Mouse (Mus musculus) left cerebral cortex, adult 18-20 months (tissue): ENCODE measurements around the gene Reln. TPM values are rescaled to one million over a fixed set of nuclear protein-coding genes. Genes with fewer than 3 reads are reported as not detected.

Experiments used
- DNase-seq, 2 experiments: peaks; one replicate each; pipeline ENCODE4 v3.0.0; 2021 to 2022; ENCODE audit warnings: low spot score in 2 of 2, mixed read lengths in 1 of 2
- long read RNA-seq, 2 experiments: library from polyadenylated mRNA; stranded (forward); transcript quantifications; one replicate each; pipeline ENCODE4 v2.0.0; 2021
- total RNA-seq, 2 experiments: library from RNA; stranded (reverse); gene quantifications; 2 replicates each; pipeline ENCODE4 v1.2.3; 2021

Gene Reln
- 10 to 100 TPM; 80.8 to 81.6 TPM for total RNA-seq
- long read RNA-seq, experiment 1, partial matches to known transcripts, result 11 of 23 reads
- long read RNA-seq, experiment 1, other reads (novel, unspliced or antisense), result 12 of 23 reads
- long read RNA-seq, experiment 2, partial matches to known transcripts, result 7 of 14 reads
- long read RNA-seq, experiment 2, other reads (novel, unspliced or antisense), result 7 of 14 reads

DNA sequence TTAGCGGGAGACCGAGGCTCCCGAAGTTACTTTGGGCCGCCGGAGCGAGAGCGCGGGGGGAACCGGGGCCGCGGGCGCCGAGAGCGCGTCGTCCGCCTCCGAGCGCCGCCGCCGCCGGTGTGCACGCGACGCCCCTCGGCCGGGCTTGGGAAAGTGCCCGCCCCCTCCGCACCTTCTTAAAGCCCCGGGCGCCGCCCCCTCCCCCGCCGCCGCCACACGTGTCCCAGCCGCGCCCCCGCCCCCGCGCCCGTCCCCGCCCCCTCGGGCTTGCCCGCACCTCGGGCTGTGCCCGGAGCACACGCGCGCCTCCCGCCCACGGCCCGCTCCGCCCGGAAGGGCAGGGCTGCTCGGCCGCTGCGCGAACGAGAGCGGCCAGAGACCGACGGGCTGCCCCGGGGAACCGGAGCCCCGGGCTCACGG, at the start of gene Reln:
Gene Reln, minus strand, starts transcription at position 147 of the 420 bp plus-strand sequence.
- no peak for DNase-seq

DNA sequence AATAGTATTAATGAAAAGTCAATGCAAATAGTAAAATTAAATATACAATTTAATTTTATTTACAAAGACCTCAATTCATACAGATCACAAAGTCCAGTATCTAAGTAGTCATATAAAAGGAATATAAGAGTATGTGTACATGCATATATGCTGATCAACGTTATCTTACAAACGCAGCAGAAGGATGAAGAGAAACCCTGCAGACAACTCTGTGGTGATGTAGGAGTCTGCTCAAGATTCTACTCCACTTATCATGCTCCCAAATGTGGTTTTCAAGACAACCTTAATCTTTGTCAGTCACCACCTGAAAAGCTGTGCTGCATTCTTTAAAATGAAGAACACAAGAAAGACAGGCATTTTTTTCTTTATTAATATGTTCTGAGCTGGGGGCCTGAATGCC, 44.0 kb upstream of the Reln start:
- DNase-seq, result no peak

DNA sequence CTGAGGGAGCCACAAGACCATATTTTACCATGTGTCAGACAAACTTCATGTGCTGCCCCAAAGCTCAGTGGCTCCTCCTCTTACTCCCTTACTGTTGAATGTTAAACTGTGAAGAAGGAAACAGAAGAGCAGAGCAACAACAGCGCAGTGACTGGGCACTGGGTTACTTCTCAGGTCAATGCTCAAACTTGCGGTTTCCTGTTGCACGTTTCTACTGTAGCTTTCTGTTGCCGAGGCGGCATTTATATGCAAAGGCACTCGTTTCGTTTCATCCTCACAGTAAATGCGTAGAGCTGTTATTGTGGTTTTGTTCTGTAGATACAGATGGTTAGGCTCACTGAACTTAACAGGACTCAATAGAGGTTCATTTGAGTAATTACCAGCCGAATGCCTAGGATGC, 16.0 kb upstream of the Reln start:
- DNase-seq, result no peak

DNA sequence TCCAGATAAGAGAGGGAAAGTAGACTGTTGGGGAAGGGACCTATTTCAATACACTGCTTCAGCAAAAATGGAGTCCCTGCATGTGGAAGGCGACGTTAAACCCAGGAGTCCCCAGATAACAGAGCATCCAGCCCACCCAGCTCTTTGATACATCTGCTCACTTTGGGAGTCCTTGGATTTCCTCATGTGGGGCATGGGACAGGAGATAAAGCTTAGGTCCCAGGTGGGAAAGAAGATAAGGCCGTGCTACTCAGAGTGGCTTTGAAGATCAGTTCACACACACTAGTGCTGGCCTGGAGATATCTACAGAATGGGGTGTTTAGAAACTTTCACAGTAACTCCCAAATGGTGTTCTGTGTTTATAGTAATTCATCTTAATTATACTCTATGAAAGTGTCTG, 3.9 kb upstream of the Reln start:
- no peak for DNase-seq

DNA sequence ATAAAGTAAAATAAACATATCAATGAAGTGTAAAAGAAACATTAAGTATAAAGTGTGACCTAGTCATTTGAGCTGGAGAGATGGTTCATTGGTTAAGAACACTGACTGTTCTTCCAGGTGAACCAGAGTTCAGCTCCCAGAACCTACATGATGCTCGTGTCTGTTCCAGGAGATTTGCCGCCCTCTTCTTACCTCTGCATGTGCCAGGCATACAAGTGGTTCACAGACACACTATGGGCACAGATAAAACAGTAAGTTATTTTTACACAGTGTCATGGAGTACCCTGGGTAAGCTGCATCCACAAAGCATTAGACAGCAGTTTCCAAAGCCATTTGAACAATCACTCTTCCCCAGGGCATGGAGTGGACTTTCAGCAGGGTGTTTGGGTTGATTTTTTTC, 3.2 kb upstream of the Reln start:
- DNase-seq, result no peak

DNA sequence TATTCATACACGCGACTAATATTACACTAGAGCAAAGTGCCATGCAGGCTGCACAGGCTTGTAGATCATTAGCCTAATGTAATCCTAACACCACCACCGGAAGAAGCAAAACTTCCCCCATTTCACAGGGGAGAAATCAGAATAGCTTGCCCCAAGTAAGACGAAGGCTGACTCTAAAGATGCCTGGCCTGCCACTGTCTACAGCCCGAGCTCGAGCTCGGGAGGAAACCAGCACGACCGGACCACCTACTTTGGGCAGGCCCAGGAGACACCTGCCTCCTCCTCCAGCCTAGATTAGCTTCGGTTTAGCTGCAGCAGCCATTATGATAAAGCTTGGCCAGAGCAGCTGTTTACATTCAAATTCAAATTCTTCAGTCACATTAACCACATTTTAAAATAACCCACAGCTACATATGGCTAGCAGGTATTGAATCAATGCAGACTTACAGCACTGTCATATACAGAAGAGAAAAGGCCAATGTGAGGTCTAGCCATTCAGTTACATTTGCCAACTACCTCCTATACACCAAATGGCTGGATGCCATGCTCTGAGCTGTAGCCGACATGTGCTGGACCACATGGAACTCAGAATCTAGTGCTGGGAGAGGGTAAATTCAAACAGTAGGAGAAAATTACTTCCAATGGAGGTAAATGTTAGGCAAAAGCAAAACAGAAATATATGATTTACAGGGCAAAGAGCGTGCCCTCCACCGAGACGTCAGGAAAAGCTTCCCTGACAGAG, 1.6 kb upstream of the Reln start:
- DNase-seq, result no peak

DNA sequence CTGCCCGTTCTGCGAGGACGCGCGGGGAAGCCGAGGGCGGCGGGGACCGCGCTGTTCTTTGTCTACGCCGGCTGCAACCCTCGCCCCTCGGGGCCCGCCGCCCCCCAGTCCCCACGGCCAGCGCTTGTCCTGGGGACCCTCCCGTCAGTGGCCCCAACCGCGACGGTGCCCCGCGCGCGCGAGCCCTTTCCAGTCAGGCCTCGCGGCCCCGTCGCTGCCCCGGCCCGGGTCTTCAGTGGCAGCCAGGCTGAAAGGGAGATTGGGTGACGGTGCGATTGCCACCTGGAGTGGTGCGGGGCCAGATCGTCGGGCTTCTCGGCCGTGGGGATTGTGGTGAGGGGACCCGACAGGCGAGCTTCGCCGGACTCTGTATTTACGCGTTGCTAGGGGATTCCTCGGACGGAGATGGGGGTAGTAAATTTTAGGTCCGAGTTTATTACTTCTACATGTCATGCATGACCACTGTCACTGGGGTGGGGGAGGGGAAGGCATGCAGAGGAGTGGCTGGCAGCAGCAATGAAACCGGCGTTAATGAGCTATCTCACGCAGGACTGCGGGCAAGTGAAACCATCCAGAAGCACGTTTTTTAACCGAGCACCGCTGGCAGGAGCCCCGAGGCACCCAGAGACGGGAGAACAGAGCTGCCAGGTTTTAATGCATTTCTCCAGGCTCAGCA, 612 bp upstream of the Reln start:
- peak in 1 of 2 experiments; percentile 10 for DNase-seq

DNA sequence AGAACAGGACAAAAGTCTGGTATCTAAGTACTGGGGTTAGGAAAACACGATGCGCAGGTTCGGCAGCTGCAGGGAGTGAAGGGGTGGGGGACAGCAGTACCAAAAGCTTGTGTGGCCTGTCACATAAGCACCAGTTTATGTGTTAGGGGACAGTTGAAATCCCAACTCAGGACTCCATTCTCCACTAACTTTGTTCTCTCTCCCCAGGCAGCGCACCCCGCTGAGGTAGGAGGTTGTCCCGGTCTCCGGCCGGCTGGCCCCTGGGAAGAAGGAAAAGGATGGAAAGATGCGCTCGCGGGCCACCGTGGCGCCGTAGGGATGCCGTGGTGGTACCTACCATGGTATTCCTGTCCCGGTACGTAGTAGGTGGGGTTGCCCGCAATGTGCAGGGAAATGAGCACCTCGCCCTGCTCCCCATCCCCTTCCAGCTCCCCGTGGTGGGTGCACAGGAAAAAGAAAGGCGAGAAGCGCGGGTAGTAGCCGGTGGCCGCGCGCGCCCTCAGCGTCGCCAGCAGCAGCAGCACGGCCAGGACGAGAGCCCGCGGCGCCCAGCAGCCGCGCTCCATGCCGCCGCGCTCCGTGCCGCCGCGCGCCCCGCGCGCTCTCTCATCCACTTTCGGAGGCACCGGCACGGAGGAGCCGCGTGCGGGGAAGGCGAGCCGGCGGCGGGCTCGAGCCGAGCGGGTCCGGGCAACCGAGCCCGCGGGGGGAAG, 503 bp downstream of the Reln start:
- DNase-seq, result peak; percentile 9 to 31

DNA sequence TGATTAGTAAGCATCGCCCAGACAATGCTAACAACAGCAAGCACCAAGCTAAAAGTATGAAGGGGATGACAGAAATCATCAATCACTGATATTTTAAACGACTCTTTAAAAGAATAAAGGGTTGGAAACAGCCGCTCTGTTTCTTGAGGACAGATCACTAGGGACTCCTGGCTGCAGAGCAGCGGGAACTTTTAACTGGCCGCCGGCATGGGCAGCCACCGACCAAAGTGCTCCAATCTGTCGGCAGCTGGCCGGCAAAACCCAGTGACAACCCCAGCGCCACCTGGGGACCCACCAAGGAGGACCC, 1.0 kb downstream of the Reln start:
- DNase-seq, result no peak

DNA sequence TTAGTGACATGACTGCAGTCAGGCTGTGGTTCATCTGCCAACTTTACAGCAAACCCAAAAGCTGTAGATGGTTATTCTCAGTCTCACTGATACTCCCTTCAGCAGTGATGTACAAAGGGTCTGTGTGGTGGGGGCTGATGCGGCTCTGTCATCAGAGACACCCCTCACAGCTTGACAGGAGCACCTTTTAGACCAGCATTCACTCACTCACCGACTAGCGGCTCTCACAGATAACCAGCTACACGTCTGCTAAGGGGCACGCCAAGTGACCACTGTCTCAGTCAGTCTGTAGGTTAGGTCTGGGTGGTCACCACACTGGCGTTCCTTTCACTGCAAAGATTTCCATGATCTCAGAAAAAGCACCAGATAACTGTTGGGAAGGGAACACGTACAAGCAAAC, 2.0 kb downstream of the Reln start:
- no peak for DNase-seq

DNA sequence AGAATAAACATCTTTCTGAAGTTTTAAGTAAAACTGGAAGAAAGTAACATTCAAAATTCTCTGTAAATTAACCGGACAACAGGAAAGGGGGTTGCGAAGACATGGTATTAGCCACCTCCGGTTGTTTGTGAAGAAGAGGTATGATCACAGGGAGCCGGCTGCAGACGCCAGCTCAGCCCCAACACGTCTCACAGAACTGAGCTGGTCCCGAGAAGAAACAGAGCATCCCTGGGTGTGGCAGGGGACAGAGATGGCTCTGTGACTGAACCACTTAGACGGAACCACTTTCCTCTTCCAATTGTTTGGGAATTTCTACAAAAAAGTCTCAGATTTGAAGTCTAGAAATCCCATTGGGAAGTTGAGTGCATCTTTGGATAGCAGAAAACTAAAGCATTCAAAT, 3.5 kb downstream of the Reln start:
- DNase-seq, result no peak

DNA sequence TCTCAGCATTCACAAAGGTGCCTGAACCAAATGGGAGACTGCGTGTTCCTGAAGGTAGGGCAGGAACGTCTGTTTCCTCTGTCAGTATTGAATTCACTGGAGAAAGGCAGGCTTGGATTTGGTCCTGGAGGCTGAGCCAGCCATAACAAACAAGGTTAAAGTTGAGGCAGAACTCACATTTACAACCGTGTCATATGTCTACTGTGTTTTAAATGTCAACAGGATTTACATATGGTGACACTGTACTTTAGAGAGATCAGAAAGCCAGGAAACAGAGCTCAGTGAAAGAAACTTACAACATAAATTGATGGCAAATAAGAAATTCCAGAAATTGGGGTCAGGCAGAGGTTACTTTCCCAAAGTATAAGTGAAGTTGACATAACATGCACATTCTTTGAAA, 9.1 kb downstream of the Reln start:
- no peak for DNase-seq

DNA sequence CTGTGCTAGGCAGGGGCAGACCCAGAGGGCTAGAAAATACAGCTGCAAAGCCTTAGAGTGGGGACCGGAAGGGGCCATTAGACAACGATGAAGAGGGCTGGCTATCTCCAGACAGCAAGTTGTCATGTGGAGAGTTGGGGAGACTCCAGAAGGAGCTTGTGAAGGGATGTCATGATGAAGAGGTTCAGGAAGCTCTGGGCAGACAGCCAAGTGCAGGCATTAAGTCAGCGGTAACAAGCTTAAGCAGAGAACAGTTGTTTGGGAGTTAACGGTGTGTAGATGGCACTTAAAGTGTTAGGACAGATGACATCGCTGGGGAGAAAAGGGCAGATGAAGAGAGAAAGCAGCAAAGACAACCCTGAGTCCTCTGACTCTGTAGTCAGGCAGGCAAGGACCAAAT, 13.7 kb downstream of the Reln start:
- no peak for DNase-seq

DNA sequence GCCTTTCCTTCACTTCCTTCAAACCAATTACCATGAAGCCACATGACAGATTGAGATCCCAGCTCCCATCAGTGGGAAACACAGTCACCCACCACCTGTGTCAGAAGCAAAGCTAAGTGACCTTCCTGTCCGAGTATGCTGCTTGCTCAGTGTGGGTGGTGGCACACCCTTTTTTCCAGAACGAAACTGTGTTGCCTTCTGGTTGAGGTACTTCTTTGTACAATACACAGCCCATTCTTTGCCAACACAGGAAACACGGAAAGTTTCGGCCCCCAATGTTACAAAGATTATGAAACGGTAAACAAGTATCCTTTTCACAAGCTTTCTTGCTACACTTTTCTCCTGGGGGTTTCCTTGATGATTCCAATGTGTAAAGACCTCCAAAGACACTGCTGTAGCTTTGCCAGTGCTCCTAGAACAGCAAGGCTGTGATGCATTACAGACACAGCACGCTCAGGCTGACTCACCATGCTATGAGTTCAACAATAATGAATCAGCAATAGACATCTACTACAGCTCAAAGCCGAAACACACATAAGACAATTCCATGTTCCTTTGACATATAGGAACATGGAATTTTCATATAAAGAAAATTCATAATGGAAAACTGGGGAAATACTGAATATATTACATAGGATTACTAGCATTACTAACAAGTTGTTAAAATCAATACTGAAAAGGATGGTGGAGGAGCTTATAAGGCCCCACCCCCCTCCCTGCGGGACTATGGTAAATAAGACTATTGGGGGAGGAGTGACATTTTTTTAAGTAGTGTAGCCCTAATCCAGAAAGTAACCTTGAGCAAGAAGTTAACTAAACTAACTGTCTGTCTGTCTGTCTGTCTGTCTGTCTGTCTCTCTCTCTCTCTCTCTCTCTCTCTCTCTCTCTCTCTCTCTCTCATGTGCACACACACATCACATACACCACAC, 15.8 kb downstream of the Reln start:
- no peak for DNase-seq

DNA sequence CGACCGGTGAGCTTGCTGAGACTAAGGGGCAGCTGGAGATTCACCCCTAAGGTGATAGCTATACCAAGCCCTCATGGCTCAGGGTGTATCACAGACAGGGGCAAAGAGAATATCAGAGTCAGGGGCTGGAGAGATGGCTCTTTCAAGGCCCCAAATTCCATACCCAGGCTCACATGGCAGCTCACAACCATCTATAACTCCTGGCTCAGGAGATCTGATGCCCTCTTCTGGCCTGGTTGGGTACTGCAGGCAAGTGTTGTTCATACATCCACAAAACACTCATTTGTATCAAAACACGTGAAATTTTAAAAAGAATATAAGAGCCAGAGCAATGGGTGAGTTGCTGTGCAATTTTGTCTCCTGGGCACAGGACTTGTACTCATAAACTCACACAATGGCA, 17.3 kb downstream of the Reln start:
- peak in 1 of 2 experiments; percentile 16 for DNase-seq

DNA sequence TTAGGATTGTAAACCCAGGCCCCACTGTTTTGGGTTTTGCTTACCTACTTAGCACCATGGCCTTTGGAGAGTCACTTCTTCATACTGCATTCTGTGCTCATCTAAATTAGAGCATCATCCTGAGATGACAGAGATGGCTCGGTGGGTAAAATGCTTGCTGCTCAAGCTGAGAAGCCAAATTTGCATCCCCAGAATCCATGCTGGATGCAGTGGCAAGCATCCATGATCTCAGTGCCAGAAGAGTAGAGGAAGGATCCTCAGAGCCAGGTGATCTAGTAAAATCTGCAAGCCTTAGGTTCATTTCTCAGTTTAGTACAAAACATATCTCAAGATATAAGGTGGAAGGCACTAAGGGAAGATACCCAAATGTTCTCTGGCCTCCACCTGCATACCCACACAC, 20.7 kb downstream of the Reln start:
- no peak for DNase-seq

DNA sequence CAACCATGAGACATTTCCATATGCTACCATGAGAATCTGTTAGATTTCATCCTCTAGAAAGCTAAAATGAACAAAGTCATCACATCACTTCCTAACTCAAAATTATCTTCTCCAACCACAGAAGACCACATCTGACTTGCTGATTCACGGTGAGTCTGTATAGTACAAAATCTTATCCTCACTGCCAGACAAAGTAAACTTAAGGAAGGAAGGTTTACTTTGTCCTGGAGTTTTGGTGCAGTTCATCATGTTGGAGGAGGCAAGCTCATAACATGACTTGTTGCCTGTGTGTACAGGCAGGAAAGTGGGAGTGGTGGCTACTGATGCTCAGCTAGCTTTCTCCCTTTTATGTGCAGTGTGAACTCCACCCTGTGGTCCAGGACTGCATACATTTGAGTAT, 26.7 kb downstream of the Reln start:
- no peak for DNase-seq

DNA sequence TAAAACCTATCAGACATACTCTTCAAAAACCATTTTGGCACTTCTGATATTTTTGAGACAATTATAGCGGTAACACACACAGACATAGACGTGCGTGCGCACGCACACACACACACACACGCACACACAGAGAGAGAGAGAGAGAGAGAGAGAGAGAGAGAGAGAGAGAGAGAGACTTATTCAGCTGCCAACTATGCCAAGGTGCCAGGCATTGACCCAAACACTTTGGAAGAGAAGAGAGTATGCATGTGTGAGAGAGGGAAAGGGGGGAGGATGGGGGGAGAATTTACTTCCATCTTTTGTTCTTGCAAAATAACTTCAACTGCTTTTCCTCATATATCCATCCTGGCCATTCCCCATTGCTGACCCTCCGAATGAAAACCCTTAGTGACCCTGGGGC, 28.0 kb downstream of the Reln start:
- no peak for DNase-seq

DNA sequence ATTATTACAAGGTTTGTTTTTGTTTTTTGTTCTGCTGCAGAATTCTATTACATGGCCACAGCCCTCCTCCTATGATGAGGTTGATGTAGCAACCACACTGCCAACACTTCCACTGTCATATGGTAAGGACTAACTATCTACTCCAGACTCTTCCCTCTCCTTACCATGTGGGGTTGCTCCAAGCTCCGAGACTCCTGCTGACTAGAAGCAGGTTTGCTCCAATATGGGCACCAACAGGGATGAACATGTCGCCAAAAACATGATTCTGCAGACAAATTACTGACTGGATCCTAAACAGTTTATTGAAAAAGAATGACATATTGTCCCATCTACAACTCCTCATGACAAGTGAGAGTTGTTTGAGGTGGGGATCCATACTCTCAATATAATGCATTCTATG, 28.5 kb downstream of the Reln start:
- DNase-seq, result no peak

DNA sequence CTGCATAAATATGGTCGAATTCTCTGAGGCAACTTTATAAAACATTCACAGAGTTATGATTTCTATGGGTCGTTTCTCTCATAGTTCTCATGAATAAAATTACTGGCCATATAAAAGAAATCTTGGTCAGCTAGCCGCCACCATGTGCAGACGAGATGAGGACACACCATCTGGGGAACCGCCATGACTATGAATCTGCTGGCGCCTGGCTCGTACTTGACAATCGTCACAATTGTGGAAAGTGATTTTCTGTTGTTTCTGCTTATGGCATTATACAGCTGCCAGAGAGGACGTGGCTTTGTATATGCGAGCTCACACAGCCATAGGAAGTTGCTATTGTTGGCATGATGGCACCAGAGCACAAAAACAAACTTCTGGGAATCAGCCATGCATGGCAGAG, 31.5 kb downstream of the Reln start:
- no peak for DNase-seq

DNA sequence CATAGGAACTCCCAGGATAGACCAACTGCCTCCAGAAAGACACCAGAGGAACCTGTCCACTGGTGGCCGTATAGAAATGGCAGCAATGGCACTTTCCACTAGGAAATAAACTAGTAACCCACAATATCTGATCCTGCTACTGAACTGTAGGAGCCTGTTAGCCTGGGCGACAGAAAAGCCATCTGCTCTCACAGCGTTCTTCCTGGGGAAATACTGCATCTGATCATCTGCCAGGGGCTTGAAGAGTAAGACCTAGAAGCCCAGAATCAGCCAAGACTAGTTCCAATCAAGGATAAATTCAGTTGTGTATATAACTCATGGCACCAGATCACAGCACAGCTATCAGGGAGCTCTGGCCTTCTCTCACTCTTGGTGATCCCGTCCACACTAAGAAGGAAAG, 33.5 kb downstream of the Reln start:
- DNase-seq, result no peak
